Mouse (Mus musculus) small intestine, adult 2 months (tissue): Measurements from ENCODE around the gene Ankrd22.

Experiments
- CTCF ChIP-seq: fragments of 200-500 bp; IDR thresholded peaks from 2 replicates; pipeline ENCODE4 v1.5.1; 2012; ENCODE audit warnings: low read depth, mild to moderate bottlenecking, control low read depth, inconsistent platforms, low read length, moderate library complexity, mixed read lengths; ENCODE audit not compliant: insufficient replicate concordance, insufficient read length; ENCODE audit errors: extremely low read depth
- POLR2A ChIP-seq: fragments of 200-500 bp; IDR thresholded peaks from 2 replicates; pipeline ENCODE4 v1.6.1; 2012; ENCODE audit warnings: low read depth, mild to moderate bottlenecking, control low read depth, inconsistent platforms, low read length, moderate library complexity

DNA sequence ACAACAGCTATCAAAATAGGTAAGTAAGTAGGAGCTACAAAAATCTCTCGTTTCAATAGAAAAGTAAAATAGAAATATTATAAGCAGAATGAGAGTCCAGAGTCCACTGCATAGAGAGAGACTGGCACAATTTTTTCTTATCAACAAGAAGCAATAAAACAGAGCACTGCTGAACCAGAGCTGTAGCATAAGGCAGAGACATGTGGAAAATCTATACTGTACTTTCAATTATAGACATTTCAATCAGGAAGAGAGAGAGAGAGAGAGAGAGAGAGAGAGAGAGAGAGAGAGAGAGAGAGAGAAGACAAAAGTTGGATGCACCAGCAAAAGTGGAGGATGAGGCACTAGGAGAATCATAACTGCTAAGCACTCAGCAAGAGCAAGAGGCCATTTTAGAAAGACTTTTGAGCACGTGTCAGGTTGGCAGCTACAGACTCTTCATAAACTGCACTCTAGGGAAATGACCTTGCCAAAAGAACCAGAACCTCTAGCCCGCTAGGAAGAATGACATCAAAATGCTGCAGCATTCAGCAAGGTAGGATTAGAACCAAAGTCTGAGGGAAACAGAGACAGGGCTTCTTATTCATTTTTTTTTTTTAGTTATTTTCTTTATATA is 26.3 kb downstream of the Ankrd22 start:
- no peak for TF ChIP-seq CTCF
- no peak for TF ChIP-seq POLR2A
